Mouse (Mus musculus): ENCODE results near the gene Pax7. TPM values are rescaled to one million over a fixed set of nuclear protein-coding genes. Genes with fewer than 3 reads are reported as not detected.
A peak's percentile ranks its signal among the peaks of the same experiment; 100 is the strongest.

The Pax7 gene
- polyA plus RNA-seq, 1 experiment from 2014 or later: 2.2 TPM

- ATAC-seq (ENCODE audit: low FRiP score): peak; percentile 31; the same call in 1 of the 2 replicates
- Histone ChIP-seq H3K36me3 (ENCODE audit: control insufficient read depth, insufficient read depth, low read length) (no peaks in the 10 kb centered on the region), H3K4me1 (replicated peaks; ENCODE audit: control insufficient read depth, insufficient read depth, low read length) (peaks cover 17% of the 10 kb centered on the region), H3K4me2 (replicated peaks; ENCODE audit: low read depth, low read length) (peak overlapping the region; percentile 18), H3K27ac (ENCODE audit: low read depth, low read length) (peak overlapping the region; percentile 77), H3K9me3 (ENCODE audit: control insufficient read depth, low read length) (no peaks in the 10 kb centered on the region), H3K27me3 (ENCODE audit: control insufficient read depth, insufficient read depth, low read length) (peaks cover 53% of the 10 kb centered on the region), H3K9ac (ENCODE audit: low read depth, low read length) (no peak overlapping the region), H3K4me3 (ENCODE audit: low read depth, low read length) (no peak overlapping the region)
- 2% methylated on average over 22 of the region's 22 CpGs for WGBS
- peak; percentile 66 for DNase-seq (ENCODE audit: low spot score)
Measured at GRCm38 (mm10) chr4:139810762-139811438, 22.4 kb downstream of the Pax7 start.

GRCm38 (mm10) chr4:139809381-139809820, 23.9 kb downstream of the Pax7 start:
- H3K9ac ChIP-seq (ENCODE audit: low read depth, low read length): no peak overlapping the region
- DNase-seq (ENCODE audit: low spot score) (no peak), ATAC-seq (ENCODE audit: low FRiP score) (no peak)
- H3K27me3 ChIP-seq (ENCODE audit: control insufficient read depth, insufficient read depth, low read length): peaks cover 55% of the 10 kb centered on the region
- H3K9me3 ChIP-seq (ENCODE audit: control insufficient read depth, low read length): no peaks in the 10 kb centered on the region
- H3K4me2 ChIP-seq (replicated peaks; ENCODE audit: low read depth, low read length): no peak overlapping the region
- peak overlapping the region; percentile 78 for H3K27ac ChIP-seq (ENCODE audit: low read depth, low read length)
- H3K4me3 ChIP-seq (ENCODE audit: low read depth, low read length): no peak overlapping the region
- H3K4me1 ChIP-seq (replicated peaks; ENCODE audit: control insufficient read depth, insufficient read depth, low read length): peaks cover 20% of the 10 kb centered on the region
- WGBS: 5% methylated on average over 7 of the region's 7 CpGs
- H3K36me3 ChIP-seq (ENCODE audit: control insufficient read depth, insufficient read depth, low read length): no peaks in the 10 kb centered on the region

- H3K27me3 ChIP-seq (ENCODE audit: control insufficient read depth, insufficient read depth, low read length): peaks cover 44% of the 10 kb centered on the region
- no peak overlapping the region for H3K4me2 ChIP-seq (replicated peaks; ENCODE audit: low read depth, low read length)
- no peaks in the 10 kb centered on the region for H3K9me3 ChIP-seq (ENCODE audit: control insufficient read depth, low read length)
- peaks cover 25% of the 10 kb centered on the region for H3K4me1 ChIP-seq (replicated peaks; ENCODE audit: control insufficient read depth, insufficient read depth, low read length)
- H3K9ac ChIP-seq (ENCODE audit: low read depth, low read length): no peak overlapping the region
- H3K36me3 ChIP-seq (ENCODE audit: control insufficient read depth, insufficient read depth, low read length): no peaks in the 10 kb centered on the region
- DNase-seq (ENCODE audit: low spot score): peak; percentile 63
- 10% methylated on average over 10 of the region's 10 CpGs for WGBS
- H3K27ac ChIP-seq (ENCODE audit: low read depth, low read length): peak overlapping the region; percentile 87
- peak; percentile 26; the same call in 1 of the 2 replicates for ATAC-seq (ENCODE audit: low FRiP score)
- H3K4me3 ChIP-seq (ENCODE audit: low read depth, low read length): no peak overlapping the region
Measured at GRCm38 (mm10) chr4:139807820-139808219, 25.5 kb downstream of the Pax7 start.

GRCm38 (mm10) chr4:139807191-139807808, 26.0 kb downstream of the Pax7 start:
- H3K9ac ChIP-seq (ENCODE audit: low read depth, low read length): 0 out of 2 replicates have a peak overlapping the region, but pooled peaks have one; percentile 28
- peak; percentile 70 for DNase-seq (ENCODE audit: low spot score)

GRCm38 (mm10) chr4:139804896-139805295, 28.4 kb downstream of the Pax7 start:
- Histone ChIP-seq H3K9me3 (ENCODE audit: control insufficient read depth, low read length) (no peaks in the 10 kb centered on the region), H3K9ac (ENCODE audit: low read depth, low read length) (no peak overlapping the region), H3K36me3 (ENCODE audit: control insufficient read depth, insufficient read depth, low read length) (no peaks in the 10 kb centered on the region), H3K27me3 (ENCODE audit: control insufficient read depth, insufficient read depth, low read length) (peaks cover 38% of the 10 kb centered on the region), H3K27ac (ENCODE audit: low read depth, low read length) (no peak overlapping the region), H3K4me2 (replicated peaks; ENCODE audit: low read depth, low read length) (no peak overlapping the region), H3K4me3 (ENCODE audit: low read depth, low read length) (no peak overlapping the region), H3K4me1 (replicated peaks; ENCODE audit: control insufficient read depth, insufficient read depth, low read length) (peaks cover 22% of the 10 kb centered on the region)
- DNase-seq (ENCODE audit: low spot score) (no peak), ATAC-seq (ENCODE audit: low FRiP score) (no peak)
- WGBS: 73% methylated on average over 8 of the region's 8 CpGs

More at GRCm38 (mm10) chr4:139807191-139807808, 26.0 kb downstream of the Pax7 start:
- no peaks in the 10 kb centered on the region for H3K9me3 ChIP-seq (ENCODE audit: control insufficient read depth, low read length)
- peaks cover 25% of the 10 kb centered on the region for H3K4me1 ChIP-seq (replicated peaks; ENCODE audit: control insufficient read depth, insufficient read depth, low read length)
- peak; percentile 73 for ATAC-seq (ENCODE audit: low FRiP score)
- peak overlapping the region; percentile 87 for H3K27ac ChIP-seq (ENCODE audit: low read depth, low read length)
- peaks cover 44% of the 10 kb centered on the region for H3K27me3 ChIP-seq (ENCODE audit: control insufficient read depth, insufficient read depth, low read length)
- H3K36me3 ChIP-seq (ENCODE audit: control insufficient read depth, insufficient read depth, low read length): no peaks in the 10 kb centered on the region
- H3K4me3 ChIP-seq (ENCODE audit: low read depth, low read length): no peak overlapping the region
- H3K4me2 ChIP-seq (replicated peaks; ENCODE audit: low read depth, low read length): no peak overlapping the region
- 4% methylated on average over 14 of the region's 14 CpGs for WGBS

- no peak for DNase-seq (ENCODE audit: low spot score)
- Histone ChIP-seq H3K4me3 (ENCODE audit: low read depth, low read length) (no peak overlapping the region), H3K36me3 (ENCODE audit: control insufficient read depth, insufficient read depth, low read length) (no peaks in the 10 kb centered on the region), H3K4me2 (replicated peaks; ENCODE audit: low read depth, low read length) (no peak overlapping the region), H3K27me3 (ENCODE audit: control insufficient read depth, insufficient read depth, low read length) (peaks cover 32% of the 10 kb centered on the region), H3K27ac (ENCODE audit: low read depth, low read length) (0 out of 2 replicates have a peak overlapping the region, but pooled peaks have one; percentile 20), H3K4me1 (replicated peaks; ENCODE audit: control insufficient read depth, insufficient read depth, low read length) (peaks cover 17% of the 10 kb centered on the region), H3K9ac (ENCODE audit: low read depth, low read length) (no peak overlapping the region), H3K9me3 (ENCODE audit: control insufficient read depth, low read length) (no peaks in the 10 kb centered on the region)
- 18% methylated on average over 2 of the region's 2 CpGs for WGBS
- no peak for ATAC-seq (ENCODE audit: low FRiP score)
Measured at GRCm38 (mm10) chr4:139803981-139804380, 29.3 kb downstream of the Pax7 start.

GRCm38 (mm10) chr4:139799436-139800100, 33.8 kb downstream of the Pax7 start:
- 62% methylated on average over 7 of the region's 10 CpGs for WGBS
- DNase-seq (ENCODE audit: low spot score) (no peak), ATAC-seq (ENCODE audit: low FRiP score) (no peak)
- Histone ChIP-seq H3K9ac (ENCODE audit: low read depth, low read length) (no peak overlapping the region), H3K4me3 (ENCODE audit: low read depth, low read length) (no peak overlapping the region), H3K27ac (ENCODE audit: low read depth, low read length) (no peak overlapping the region), H3K4me2 (replicated peaks; ENCODE audit: low read depth, low read length) (no peak overlapping the region), H3K4me1 (replicated peaks; ENCODE audit: control insufficient read depth, insufficient read depth, low read length) (peaks cover 8% of the 10 kb centered on the region; the same call in 1 of the 2 replicates), H3K27me3 (ENCODE audit: control insufficient read depth, insufficient read depth, low read length) (peaks cover 17% of the 10 kb centered on the region), H3K36me3 (ENCODE audit: control insufficient read depth, insufficient read depth, low read length) (no peaks in the 10 kb centered on the region), H3K9me3 (ENCODE audit: control insufficient read depth, low read length) (no peaks in the 10 kb centered on the region)

GRCm38 (mm10) chr4:139797344-139797743, 36.0 kb downstream of the Pax7 start:
- no peak overlapping the region for H3K27ac ChIP-seq (ENCODE audit: low read depth, low read length)
- no peak overlapping the region for H3K9ac ChIP-seq (ENCODE audit: low read depth, low read length)
- peaks cover 11% of the 10 kb centered on the region for H3K27me3 ChIP-seq (ENCODE audit: control insufficient read depth, insufficient read depth, low read length)
- DNase-seq (ENCODE audit: low spot score) (no peak), ATAC-seq (ENCODE audit: low FRiP score) (no peak)
- 58% methylated on average over 4 of the region's 4 CpGs for WGBS
- H3K4me2 ChIP-seq (replicated peaks; ENCODE audit: low read depth, low read length): no peak overlapping the region
- H3K9me3 ChIP-seq (ENCODE audit: control insufficient read depth, low read length): no peaks in the 10 kb centered on the region
- H3K36me3 ChIP-seq (ENCODE audit: control insufficient read depth, insufficient read depth, low read length): no peaks in the 10 kb centered on the region
- 0 out of 2 replicates have a peak, but pooled peaks cover 4% of the 10 kb centered on the region for H3K4me1 ChIP-seq (replicated peaks; ENCODE audit: control insufficient read depth, insufficient read depth, low read length)
- no peak overlapping the region for H3K4me3 ChIP-seq (ENCODE audit: low read depth, low read length)
